Mouse (Mus musculus): Measurements from ENCODE around the gene Inf2. TPM values are rescaled to one million over a fixed set of nuclear protein-coding genes. Genes with fewer than 3 reads are reported as not detected.

Gene Inf2
- total RNA-seq, 4 experiments from 2014 or later: 6.7 to 9.2 (median 8.4) TPM

DNA sequence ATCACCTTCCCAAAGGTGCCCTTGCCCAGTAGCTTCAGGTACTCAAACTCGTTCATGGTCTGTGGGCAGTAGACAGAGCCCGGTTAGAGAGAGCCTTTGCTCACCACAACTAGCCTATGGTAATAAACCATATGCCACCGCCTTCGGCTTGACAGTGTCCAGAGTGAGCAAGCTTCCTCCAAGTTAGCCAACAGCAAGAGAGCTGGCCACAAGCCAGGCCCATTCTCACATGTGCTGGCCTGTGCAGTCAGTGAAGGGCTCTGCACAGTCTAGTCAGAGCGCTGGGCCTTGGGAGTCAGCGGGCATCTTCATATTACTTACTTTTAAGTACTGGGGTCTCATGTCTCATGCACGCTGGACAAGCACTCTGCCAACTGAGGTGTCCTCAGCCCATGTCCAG lies 70.0 kb downstream of the Inf2 start:
- DNase-seq (ENCODE audit: low spot score in 2 of 2): no peak

DNA sequence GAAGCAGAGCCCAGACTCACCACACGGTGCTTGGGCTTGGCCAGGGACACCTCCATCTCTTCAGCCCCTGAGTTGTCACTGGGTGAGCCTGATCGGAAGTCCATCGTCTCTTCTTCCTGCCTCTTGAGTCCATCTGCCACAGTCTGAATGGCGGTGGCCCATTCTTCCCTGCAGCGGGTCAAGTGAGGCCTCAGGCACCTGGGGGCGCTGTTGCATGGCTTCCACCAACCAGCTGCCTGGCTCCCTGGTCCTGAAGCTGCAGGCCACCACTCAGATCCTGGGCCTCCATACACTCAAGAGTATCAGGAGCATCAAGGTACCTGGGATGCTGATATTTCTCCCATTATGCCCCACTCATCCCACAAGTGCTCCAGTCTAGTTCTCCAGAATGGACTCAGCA lies 70.5 kb downstream of the Inf2 start:
- peak; percentile 40 to 56 for DNase-seq (ENCODE audit: low spot score in 2 of 2)

DNA sequence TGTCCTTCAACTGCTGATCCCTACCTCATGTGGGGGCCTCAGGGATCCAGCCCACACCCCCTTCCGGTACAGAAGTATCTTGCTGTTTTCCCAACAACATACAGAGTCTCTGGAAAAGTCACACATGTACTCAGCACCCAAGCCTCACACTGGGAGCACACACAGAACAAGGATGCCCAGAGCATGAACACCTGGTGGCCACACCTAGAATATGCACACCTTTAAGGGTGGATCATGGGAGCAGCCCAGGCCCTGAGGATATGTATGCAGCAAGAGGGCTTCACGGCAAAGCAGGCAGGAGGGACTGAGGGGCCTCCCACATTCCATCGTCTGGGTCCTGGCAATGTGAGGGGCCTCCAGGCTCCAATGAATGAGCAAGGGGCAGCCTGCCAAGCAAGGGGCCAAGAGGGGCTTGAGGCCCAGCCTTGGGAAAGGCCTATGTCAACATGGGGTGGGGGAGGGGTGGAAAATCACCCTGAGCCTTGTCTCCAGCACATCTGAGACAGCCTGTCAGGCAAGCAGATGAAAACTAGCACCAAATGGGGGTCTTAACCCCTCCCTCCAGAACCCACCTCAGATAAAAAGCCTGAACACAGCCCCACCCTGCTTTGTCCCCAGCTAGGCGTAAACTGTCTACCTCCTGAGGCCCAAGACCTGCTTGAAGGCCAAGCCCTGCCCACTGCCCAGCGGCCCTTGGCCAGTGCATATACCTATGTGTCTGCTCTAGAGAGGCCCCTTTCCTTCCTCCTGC lies 72.2 kb downstream of the Inf2 start:
- no peak for DNase-seq (ENCODE audit: low spot score in 2 of 2)

DNA sequence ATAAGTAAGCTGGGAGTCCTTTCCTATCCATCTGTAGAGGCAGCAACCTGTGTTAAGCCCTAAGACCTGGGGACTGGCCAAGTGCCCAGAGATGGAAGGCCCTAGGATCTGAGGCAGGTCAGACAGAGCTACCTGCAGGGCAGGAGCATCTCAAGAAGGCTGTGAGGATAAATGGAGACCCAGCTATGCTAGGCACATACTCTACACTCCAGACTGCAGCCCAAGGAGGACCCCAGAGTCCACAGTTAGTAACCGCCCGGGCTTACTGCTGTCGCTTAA lies 72.7 kb downstream of the Inf2 start:
- DNase-seq (ENCODE audit: low spot score in 2 of 2): no peak

DNA sequence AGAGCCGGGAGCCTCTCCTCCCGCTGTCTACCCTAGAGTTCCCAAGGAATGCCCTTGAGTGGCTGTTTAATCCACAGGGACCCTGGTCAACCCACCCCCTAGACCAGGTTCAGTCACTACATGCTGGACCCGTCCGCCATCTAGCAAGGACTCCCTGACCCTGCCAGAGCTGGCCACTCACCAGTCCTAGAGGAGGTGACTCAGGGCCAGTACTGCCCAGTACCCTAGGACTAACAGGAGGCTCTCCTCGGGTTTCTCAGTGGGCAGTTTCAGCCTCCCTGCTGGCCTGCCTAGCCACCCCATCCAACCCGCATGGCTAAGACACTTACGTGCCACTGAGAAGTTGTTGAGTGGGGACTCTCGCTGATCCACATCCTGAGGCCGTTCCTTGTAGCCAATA lies 73.3 kb downstream of the Inf2 start:
- DNase-seq (ENCODE audit: low spot score in 2 of 2): no peak

DNA sequence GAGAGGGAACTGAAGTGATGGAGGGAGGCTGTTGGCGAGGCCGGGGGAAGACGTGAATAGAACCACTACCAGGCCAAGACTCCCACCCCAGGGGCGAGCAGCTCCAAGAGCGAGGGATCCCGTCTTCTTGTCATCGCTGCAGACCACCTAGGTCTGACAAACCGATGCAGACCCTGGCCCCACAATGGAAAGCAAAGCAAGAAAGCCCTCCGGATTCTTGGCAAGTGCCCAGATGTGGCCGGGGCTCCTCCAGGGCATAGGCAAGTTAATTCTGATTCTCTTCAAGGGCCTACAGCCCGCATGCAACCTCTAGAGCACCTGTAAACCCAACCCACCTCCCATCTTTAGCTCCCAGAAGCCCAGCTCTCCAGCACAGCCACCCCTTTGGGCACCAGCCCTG lies 74.7 kb downstream of the Inf2 start:
- DNase-seq (ENCODE audit: low spot score in 2 of 2): no peak

DNA sequence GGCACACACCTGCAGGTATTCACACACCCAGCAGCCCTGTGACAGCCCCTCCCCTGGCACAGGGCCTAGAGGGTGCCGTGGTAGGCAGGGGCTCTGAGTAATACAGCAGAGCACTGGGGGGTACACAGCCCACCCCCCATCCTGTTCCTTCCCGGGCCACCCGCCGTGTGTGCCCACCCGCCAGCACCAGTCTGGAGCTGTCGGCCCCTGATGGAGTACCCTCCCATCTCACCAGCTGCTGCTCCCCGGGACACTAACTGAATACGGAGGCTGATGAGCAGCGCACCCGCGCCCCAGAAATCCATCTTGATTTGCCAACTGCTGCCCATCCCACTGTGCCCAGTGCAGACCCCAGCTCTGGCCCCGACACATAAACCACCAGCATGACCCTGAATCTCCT lies 75.1 kb downstream of the Inf2 start:
- DNase-seq (ENCODE audit: low spot score in 2 of 2): no peak

DNA sequence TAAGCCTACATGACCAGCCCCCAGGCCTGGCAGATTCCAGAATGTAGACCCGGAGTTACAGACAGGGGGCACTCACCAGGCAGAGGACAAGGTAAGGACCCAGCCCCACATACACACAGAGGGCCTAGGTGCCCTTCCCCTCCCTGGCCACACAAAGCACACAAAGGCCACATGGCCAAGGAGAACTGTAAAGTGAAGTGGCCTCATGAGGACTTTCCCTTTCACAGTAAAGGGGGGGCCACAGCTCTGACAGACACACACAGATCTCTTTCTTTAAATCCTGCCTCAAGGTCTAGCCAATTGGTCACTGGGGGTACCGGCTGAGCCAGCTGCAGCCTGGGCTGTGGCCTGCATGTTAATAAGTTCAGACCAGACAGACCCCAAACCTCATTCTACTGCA lies 75.5 kb downstream of the Inf2 start:
- no peak for DNase-seq (ENCODE audit: low spot score in 2 of 2)

DNA sequence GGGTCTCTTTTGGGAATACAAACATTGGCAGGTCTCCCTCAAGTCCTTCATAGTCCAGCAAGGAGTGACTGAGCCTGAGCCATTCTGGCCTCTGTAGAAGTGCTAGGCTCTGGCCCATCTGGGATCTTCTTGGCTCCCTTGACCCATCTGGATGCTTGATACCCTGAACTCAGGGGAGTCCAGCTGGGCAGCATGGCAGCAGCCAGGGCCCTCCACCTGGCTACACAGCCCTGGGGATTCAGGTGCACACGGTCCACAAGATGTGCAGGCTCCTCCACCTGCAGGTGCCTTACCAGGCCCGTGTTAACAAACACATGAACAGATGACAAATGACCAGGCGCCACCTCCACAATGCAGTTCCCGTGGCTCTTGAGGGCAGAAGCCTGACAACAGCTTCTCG lies 76.1 kb downstream of the Inf2 start:
- DNase-seq (ENCODE audit: low spot score in 2 of 2): no peak

Small RNA genes lying within 50 kb of the gene (microRNA-seq; reads per million reads assigned to microRNA genes)
- not detected for gene Mir6939

Other genes starting within 250 kb of the Inf2 start
- gene A530016L24Rik, start 99.3 kb upstream of the Inf2 start, total RNA-seq (2022): 1 to 10 TPM in 3 of 4 experiments, under 1 TPM in 1; 0.97 to 3.9 (median 2.4) TPM
- gene Tmem179, start 72.0 kb upstream of the Inf2 start, total RNA-seq (2022): not detected
- 1,000 to 10,000 TPM in 3 of 4 experiments, 100 to 1,000 TPM in 1; 952 to 1,087 (median 1,016) TPM for gene Adssl1, start 31.3 kb downstream of the Inf2 start, total RNA-seq (2022)
- 10 to 100 TPM; 22.2 to 26.3 (median 24.3) TPM for gene Siva1, start 55.9 kb downstream of the Inf2 start, total RNA-seq (2022)
- 10 to 100 TPM; 41.6 to 42.5 (median 42.0) TPM for gene Akt1, start 86.1 kb downstream of the Inf2 start, total RNA-seq (2022)
- gene Zbtb42, start 90.0 kb downstream of the Inf2 start, total RNA-seq (2022): under 1 TPM; 0.48 to 0.90 (median 0.58) TPM
- 10 to 100 TPM in 3 of 4 experiments, 1 to 10 TPM in 1; 9.8 to 18.4 (median 12.5) TPM for gene Cep170b, start 131.7 kb downstream of the Inf2 start, total RNA-seq (2022)
- gene Pld4, start 171.9 kb downstream of the Inf2 start, total RNA-seq (2022): 1 to 10 TPM in 3 of 4 experiments, under 1 TPM in 1; 0.48 to 2.5 (median 1.7) TPM
- 1 to 10 TPM; 6.9 to 8.7 (median 7.6) TPM for gene Ahnak2, start 213.9 kb downstream of the Inf2 start, total RNA-seq (2022)
- gene Clba1, start 220.2 kb downstream of the Inf2 start, total RNA-seq (2022): under 1 TPM; 0.17 to 0.61 (median 0.45) TPM
- 1 to 10 TPM; 1.9 to 2.8 (median 2.5) TPM for gene Cdca4, start 240.6 kb downstream of the Inf2 start, total RNA-seq (2022)